Mouse (Mus musculus) left cerebral cortex, postnatal 25 days (tissue): Measurements from ENCODE around the gene Cyb561a3. TPM values are rescaled to one million over a fixed set of nuclear protein-coding genes. Genes with fewer than 3 reads are reported as not detected.
A peak's percentile ranks its signal among the peaks of the same experiment; 100 is the strongest.
"Not testable (repeated sequence)": the region's sequence is repeated elsewhere in the genome, so short reads cannot be mapped to it uniquely, and the experiment has no call there.

Source experiments
- DNase-seq, 2 experiments: peaks; one replicate each; pipeline ENCODE4 v3.0.0; 2022; ENCODE audit warnings: low spot score in 2 of 2, mixed read lengths in 1 of 2
- intact Hi-C: fragments of 180-260 bp; cut with DNase I; formaldehyde crosslinking; loops from one replicate; pipeline ENCODE4 v1.15.1; 2025
- total RNA-seq, 2 experiments: library from RNA; stranded (reverse); gene quantifications; 2 replicates each; pipeline ENCODE4 v1.2.3; 2021

The Cyb561a3 gene
- total RNA-seq: 10 to 100 TPM; 12.2 to 13.9 TPM

- intact Hi-C loops: loop anchor here (1.0 kb wide), 2 partner anchors 22 to 28 kb away; partner anchors contain the start of genes Ddb1 and Tkfc
- peak; percentile 94 to 97 for DNase-seq
Measured at GRCm38 (mm10) chr19:10576690-10577561, at the start of gene Cyb561a3, which contains the start of gene Tmem138. Gene Cyb561a3 (plus strand): TSS chr19:10577172. Gene Tmem138 (minus strand): TSS chr19:10577362.

- no peak for DNase-seq
- intact Hi-C loops: no loop called here
Measured at GRCm38 (mm10) chr19:10530082-10530481, 46.9 kb upstream of the Cyb561a3 start.

- intact Hi-C loops: loop anchor here (5.0 kb wide), 1 partner anchor 78 kb away; no protein-coding TSS in a partner anchor
- no peak for DNase-seq
Measured at GRCm38 (mm10) chr19:10539454-10539853, 37.5 kb upstream of the Cyb561a3 start.

GRCm38 (mm10) chr19:10555624-10556510 is 21.1 kb upstream of the Cyb561a3 start, which contains the start of gene Tmem216:
Gene Tmem216 (minus strand): TSS chr19:10556238.
- intact Hi-C loops: loop anchor here (1.0 kb wide), 2 partner anchors 21 to 49 kb away; partner anchors contain the start of genes Cyb561a3, Ddb1, Tkfc and Tmem138

GRCm38 (mm10) chr19:10557001-10557400 is 20.0 kb upstream of the Cyb561a3 start:
- DNase-seq: no peak
- intact Hi-C loops: no loop called here

More at GRCm38 (mm10) chr19:10555624-10556510, 21.1 kb upstream of the Cyb561a3 start, which contains the start of gene Tmem216:
- DNase-seq: peak; percentile 88 to 90

- no peak for DNase-seq
- intact Hi-C loops: no loop called here
Measured at GRCm38 (mm10) chr19:10557430-10557829, 19.5 kb upstream of the Cyb561a3 start.

GRCm38 (mm10) chr19:10557837-10558375 is 19.1 kb upstream of the Cyb561a3 start:
- DNase-seq, intact Hi-C loops: not testable (repeated sequence)

GRCm38 (mm10) chr19:10560108-10560507 is 16.9 kb upstream of the Cyb561a3 start:
- intact Hi-C loops: no loop called here
- peak in 1 of 2 experiments; percentile 14 for DNase-seq

- intact Hi-C loops: no loop called here
- no peak for DNase-seq
Measured at GRCm38 (mm10) chr19:10561558-10562314, 15.2 kb upstream of the Cyb561a3 start.

GRCm38 (mm10) chr19:10562351-10562750 is 14.6 kb upstream of the Cyb561a3 start:
- intact Hi-C loops: no loop called here

GRCm38 (mm10) chr19:10564278-10564677 is 12.7 kb upstream of the Cyb561a3 start:
- intact Hi-C loops: no loop called here
- DNase-seq: no peak

More at GRCm38 (mm10) chr19:10562351-10562750, 14.6 kb upstream of the Cyb561a3 start:
- no peak for DNase-seq

- DNase-seq: no peak
- intact Hi-C loops: no loop called here
Measured at GRCm38 (mm10) chr19:10565217-10565616, 11.8 kb upstream of the Cyb561a3 start.

- no peak for DNase-seq
- intact Hi-C loops: no loop called here
Measured at GRCm38 (mm10) chr19:10569627-10570026, 7.3 kb upstream of the Cyb561a3 start.

- DNase-seq: no peak
- intact Hi-C loops: no loop called here
Measured at GRCm38 (mm10) chr19:10580102-10580501, 3.1 kb downstream of the Cyb561a3 start.

- no peak for DNase-seq
- intact Hi-C loops: no loop called here
Measured at GRCm38 (mm10) chr19:10580761-10581160, 3.8 kb downstream of the Cyb561a3 start.

GRCm38 (mm10) chr19:10581984-10582383 is 5.0 kb downstream of the Cyb561a3 start:
- DNase-seq: no peak
- intact Hi-C loops: no loop called here

GRCm38 (mm10) chr19:10583550-10584146 is 6.7 kb downstream of the Cyb561a3 start:
- intact Hi-C loops: no loop called here
- DNase-seq: peak in 1 of 2 experiments; percentile 9

GRCm38 (mm10) chr19:10585112-10585511 is 8.1 kb downstream of the Cyb561a3 start:
- no peak for DNase-seq
- intact Hi-C loops: no loop called here
